In the genomic region with DNA sequence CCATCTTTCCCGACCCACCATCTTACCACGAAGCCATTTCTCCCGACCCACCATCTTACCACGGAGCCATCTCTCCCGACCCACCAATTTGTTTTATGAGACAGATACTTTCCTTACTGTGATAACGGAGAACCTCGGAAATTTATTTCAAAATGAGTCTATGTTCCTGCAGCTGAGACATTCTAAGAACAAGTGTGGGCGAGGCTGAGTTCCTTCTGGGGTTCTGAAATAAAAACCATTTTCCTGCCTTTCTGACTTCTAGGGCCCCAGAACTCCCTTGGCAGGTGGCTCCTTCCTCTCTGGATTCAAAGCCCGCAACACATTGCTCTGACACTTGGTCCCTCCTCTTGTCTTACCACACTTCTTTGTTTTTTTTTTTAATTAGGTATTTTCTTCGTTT, we compare ENCODE assay signal across 18 mouse cellular contexts.
"Had no signal": no experiment of that assay in that cellular context is flagged by ENCODE, and none has a peak within 500 bp of the region (broad histone marks: within the 10 kb centered on the region; RNA-seq: fewer than 3 reads in every experiment).

No protein-coding gene starts in this region.

- H3K27ac ChIP-seq: midbrain, embryonic 10.5 days; midbrain, embryonic 12.5 days; neural tube, embryonic 13.5 days; neural tube, embryonic 15.5 days had no signal

- H3K4me1 ChIP-seq: midbrain, embryonic 12.5 days; neural tube, embryonic 13.5 days; neural tube, embryonic 15.5 days had no signal

- DNase-seq: lung, adult 18-20 months; lung, embryonic 14.5 days; lung, postnatal 10 days; lung, postnatal 4 days; midbrain, embryonic 14.5 days; retina, postnatal 1 day; right cerebral cortex, postnatal 25 days; right cerebral cortex, postnatal 4 days; spleen, adult 18-20 months; thymus, adult 2 months; thymus, postnatal 25 days; thymus, postnatal 4 days had no signal

- H3K4me2 ChIP-seq: lung, embryonic 14.5 days; midbrain, embryonic 12.5 days; neural tube, embryonic 13.5 days; neural tube, embryonic 15.5 days had no signal

- H3K4me3 ChIP-seq: midbrain, embryonic 10.5 days; midbrain, embryonic 12.5 days; myocyte; neural tube, embryonic 13.5 days; neural tube, embryonic 15.5 days had no signal

- ATAC-seq: midbrain, embryonic 16.5 days had no signal

- H3K36me3 ChIP-seq: midbrain, embryonic 10.5 days; midbrain, embryonic 12.5 days; neural tube, embryonic 13.5 days; neural tube, embryonic 15.5 days had no signal

- H3K9ac ChIP-seq: lung, embryonic 14.5 days; midbrain, embryonic 12.5 days; neural tube, embryonic 13.5 days; neural tube, embryonic 15.5 days had no signal

- H3K9me3 ChIP-seq: midbrain, embryonic 10.5 days; midbrain, embryonic 12.5 days; neural tube, embryonic 13.5 days; neural tube, embryonic 15.5 days had no signal

- H3K27me3 ChIP-seq: midbrain, embryonic 12.5 days; neural tube, embryonic 13.5 days; neural tube, embryonic 15.5 days had no signal
